Mouse (Mus musculus) limb, embryonic 13.5 days (tissue): ENCODE data around the gene Gfra1. TPM values are rescaled to one million over a fixed set of nuclear protein-coding genes. Genes with fewer than 3 reads are reported as not detected.

ENCODE experiments used
- ATAC-seq: fragments of 200-750 bp; cut with Nextera tagmentation; 2 replicates; pipeline ENCODE4 v1.8.0; 2017; ENCODE audit warnings: low read depth, moderate number of reproducible peaks, moderate TSS enrichment; ENCODE audit not compliant: low FRiP score
- H3K27ac ChIP-seq: fragments of 300-500 bp; sonication (generic); 2 replicates; pipeline ENCODE4 v1.5.1; 2015; ENCODE audit warnings: inconsistent platforms, mild to moderate bottlenecking, moderate library complexity
- H3K27me3 ChIP-seq: fragments of 300-500 bp; sonication (generic); 2 replicates; pipeline ENCODE4 v1.6.1; 2015; ENCODE audit warnings: mild to moderate bottlenecking, inconsistent platforms
- H3K36me3 ChIP-seq: fragments of 300-500 bp; sonication (generic); 2 replicates; pipeline ENCODE4 v1.6.1; 2015; ENCODE audit warnings: inconsistent platforms, mild to moderate bottlenecking, moderate library complexity
- H3K4me1 ChIP-seq: fragments of 300-500 bp; sonication (generic); 2 replicates; pipeline ENCODE4 v1.6.1; 2015; ENCODE audit warnings: inconsistent platforms
- H3K4me2 ChIP-seq: fragments of 300-500 bp; sonication (generic); replicated peaks from 2 replicates; pipeline ENCODE4 v1.6.1; 2015; ENCODE audit warnings: inconsistent platforms, mild to moderate bottlenecking, moderate library complexity
- H3K4me3 ChIP-seq: fragments of 300-500 bp; sonication (generic); 2 replicates; pipeline ENCODE4 v1.5.1; 2015; ENCODE audit warnings: moderate library complexity, mild to moderate bottlenecking, inconsistent platforms
- H3K9ac ChIP-seq: fragments of 300-500 bp; sonication (generic); 2 replicates; pipeline ENCODE4 v1.6.1; 2015; ENCODE audit warnings: mild to moderate bottlenecking, inconsistent platforms
- H3K9me3 ChIP-seq: fragments of 300-500 bp; sonication (generic); 2 replicates; pipeline ENCODE4 v1.6.1; 2016; ENCODE audit warnings: inconsistent platforms
- whole genome bisulfite sequencing: fragments of 180-500 bp; shearing (Covaris S2); methylation state at CpG from one replicate; pipeline ENCODE4 v1.1.7; 2015; 5-methylcytosine and 5-hydroxymethylcytosine counted together
- polyA plus RNA-seq: library from polyadenylated mRNA; unstranded; fragments of >200 nt; fragmentation: Nextera tagmentation; extraction: Ambion mirVana; gene quantifications from 2 replicates; pipeline ENCODE4 v1.2.1, GENCODE M21; 2015

Gene Gfra1
- 23.2 and 25.4 TPM in 2 replicates for polyA plus RNA-seq

GRCm38 (mm10) chr19:58455496-58456061 lies at the start of gene Gfra1:
Gfra1 (minus strand) TSS chr19:58455909.
- Histone ChIP-seq H3K9ac (peak within 1 kb of the TSS; percentile 63), H3K4me2 (peak within 1 kb of the TSS; percentile 99), H3K4me3 (peak within 1 kb of the TSS; percentile 55), H3K9me3 (no peaks in the 10 kb centered on the region), H3K4me1 (peaks cover 61% of the 10 kb centered on the region), H3K27me3 (peaks cover 77% of the 10 kb centered on the region), H3K36me3 (no peaks in the 10 kb centered on the region), H3K27ac (no peak within 1 kb of the TSS)
- WGBS, result under 1% methylated on average over 31 of the region's 31 CpGs
- peak; percentile 33; the same call in 1 of the 2 replicates for ATAC-seq

GRCm38 (mm10) chr19:58500049-58500448 lies 44.3 kb upstream of the Gfra1 start:
- Histone ChIP-seq H3K9ac (no peak overlapping the region), H3K4me1 (peaks cover 6% of the 10 kb centered on the region), H3K36me3 (no peaks in the 10 kb centered on the region), H3K27ac (no peak overlapping the region), H3K4me2 (no peak overlapping the region), H3K4me3 (no peak overlapping the region), H3K9me3 (no peaks in the 10 kb centered on the region), H3K27me3 (no peaks in the 10 kb centered on the region)
- ATAC-seq, result no peak
- 87% methylated on average over 2 of the region's 2 CpGs for WGBS

- no peak overlapping the region for H3K27ac ChIP-seq
- peaks cover 6% of the 10 kb centered on the region for H3K4me1 ChIP-seq
- no peaks in the 10 kb centered on the region for H3K9me3 ChIP-seq
- no peaks in the 10 kb centered on the region for H3K27me3 ChIP-seq
- no peak overlapping the region for H3K9ac ChIP-seq
- H3K4me3 ChIP-seq, result no peak overlapping the region
- no peaks in the 10 kb centered on the region for H3K36me3 ChIP-seq
- WGBS, result 79% methylated on average over 3 of the region's 3 CpGs
- ATAC-seq, result no peak
- H3K4me2 ChIP-seq, result no peak overlapping the region
Measured at GRCm38 (mm10) chr19:58499420-58499966, 43.8 kb upstream of the Gfra1 start.

- Histone ChIP-seq H3K36me3 (no peaks in the 10 kb centered on the region), H3K9ac (no peak overlapping the region), H3K27ac (no peak overlapping the region), H3K4me1 (peaks cover 3% of the 10 kb centered on the region; the same call in 1 of the 2 replicates), H3K9me3 (no peaks in the 10 kb centered on the region), H3K27me3 (no peaks in the 10 kb centered on the region), H3K4me3 (no peak overlapping the region), H3K4me2 (no peak overlapping the region)
- 59% methylated on average over 3 of the region's 3 CpGs for WGBS
- ATAC-seq, result no peak
Measured at GRCm38 (mm10) chr19:58497106-58497505, 41.4 kb upstream of the Gfra1 start.

GRCm38 (mm10) chr19:58486686-58487085 lies 31.0 kb upstream of the Gfra1 start:
- peaks cover 15% of the 10 kb centered on the region for H3K4me1 ChIP-seq
- no peak overlapping the region for H3K9ac ChIP-seq
- no peaks in the 10 kb centered on the region for H3K27me3 ChIP-seq
- 43% methylated on average over 2 of the region's 2 CpGs for WGBS
- no peak overlapping the region for H3K27ac ChIP-seq
- ATAC-seq, result no peak
- H3K4me3 ChIP-seq, result no peak overlapping the region
- H3K36me3 ChIP-seq, result no peaks in the 10 kb centered on the region
- peaks cover 10% of the 10 kb centered on the region; the same call in 1 of the 2 replicates for H3K9me3 ChIP-seq
- no peak overlapping the region for H3K4me2 ChIP-seq

GRCm38 (mm10) chr19:58482373-58482977 lies 26.8 kb upstream of the Gfra1 start:
- Histone ChIP-seq H3K4me3 (no peak overlapping the region), H3K36me3 (no peaks in the 10 kb centered on the region), H3K9ac (no peak overlapping the region), H3K4me1 (peaks cover 15% of the 10 kb centered on the region), H3K27me3 (no peaks in the 10 kb centered on the region), H3K4me2 (no peak overlapping the region), H3K27ac (no peak overlapping the region), H3K9me3 (peaks cover 14% of the 10 kb centered on the region)
- WGBS, result 71% methylated on average over 9 of the region's 9 CpGs
- ATAC-seq, result no peak

GRCm38 (mm10) chr19:58474251-58474650 lies 18.5 kb upstream of the Gfra1 start:
- no peak overlapping the region for H3K27ac ChIP-seq
- no peak for ATAC-seq
- no peak overlapping the region for H3K9ac ChIP-seq
- H3K4me2 ChIP-seq, result no peak overlapping the region
- no peaks in the 10 kb centered on the region for H3K27me3 ChIP-seq
- H3K9me3 ChIP-seq, result no peaks in the 10 kb centered on the region
- H3K36me3 ChIP-seq, result no peaks in the 10 kb centered on the region
- WGBS, result 90% methylated on average over 3 of the region's 3 CpGs
- no peak overlapping the region for H3K4me3 ChIP-seq
- no peaks in the 10 kb centered on the region for H3K4me1 ChIP-seq

GRCm38 (mm10) chr19:58469421-58469820 lies 13.7 kb upstream of the Gfra1 start:
- Histone ChIP-seq H3K9ac (no peak overlapping the region), H3K27ac (no peak overlapping the region), H3K9me3 (peaks cover 4% of the 10 kb centered on the region; the same call in 1 of the 2 replicates), H3K36me3 (no peaks in the 10 kb centered on the region), H3K4me3 (no peak overlapping the region), H3K27me3 (no peaks in the 10 kb centered on the region), H3K4me2 (no peak overlapping the region), H3K4me1 (peaks cover 14% of the 10 kb centered on the region)
- 18% methylated on average over 12 of the region's 12 CpGs for WGBS
- ATAC-seq, result peak; percentile 28; the same call in 1 of the 2 replicates

GRCm38 (mm10) chr19:58468331-58468730 lies 12.6 kb upstream of the Gfra1 start:
- H3K4me3 ChIP-seq, result no peak overlapping the region
- H3K36me3 ChIP-seq, result no peaks in the 10 kb centered on the region
- no peaks in the 10 kb centered on the region for H3K27me3 ChIP-seq
- H3K4me1 ChIP-seq, result peaks cover 14% of the 10 kb centered on the region
- ATAC-seq, result no peak
- H3K9ac ChIP-seq, result no peak overlapping the region
- 8% methylated on average over 2 of the region's 2 CpGs for WGBS
- H3K27ac ChIP-seq, result no peak overlapping the region
- peaks cover 4% of the 10 kb centered on the region; the same call in 1 of the 2 replicates for H3K9me3 ChIP-seq
- no peak overlapping the region for H3K4me2 ChIP-seq

GRCm38 (mm10) chr19:58463755-58464154 lies 8.0 kb upstream of the Gfra1 start:
- Histone ChIP-seq H3K4me1 (peaks cover 10% of the 10 kb centered on the region), H3K27ac (no peak overlapping the region), H3K27me3 (peaks cover 6% of the 10 kb centered on the region; the same call in 1 of the 2 replicates), H3K36me3 (no peaks in the 10 kb centered on the region), H3K9ac (no peak overlapping the region), H3K4me3 (no peak overlapping the region), H3K9me3 (peaks cover 4% of the 10 kb centered on the region; the same call in 1 of the 2 replicates), H3K4me2 (no peak overlapping the region)
- 60% methylated on average over 3 of the region's 3 CpGs for WGBS
- ATAC-seq, result no peak

GRCm38 (mm10) chr19:58460361-58461022 lies 4.8 kb upstream of the Gfra1 start:
- Histone ChIP-seq H3K9ac (no peak overlapping the region), H3K36me3 (no peaks in the 10 kb centered on the region), H3K27ac (no peak overlapping the region), H3K27me3 (peaks cover 32% of the 10 kb centered on the region), H3K9me3 (no peaks in the 10 kb centered on the region), H3K4me1 (peaks cover 13% of the 10 kb centered on the region), H3K4me2 (no peak overlapping the region), H3K4me3 (no peak overlapping the region)
- WGBS, result 68% methylated on average over 13 of the region's 13 CpGs
- ATAC-seq, result no peak

GRCm38 (mm10) chr19:58456491-58457061 lies 867 bp upstream of the Gfra1 start:
- Histone ChIP-seq H3K27ac (no peak overlapping the region), H3K4me2 (peak overlapping the region; percentile 99), H3K9ac (no peak overlapping the region), H3K4me3 (peak overlapping the region; percentile 55), H3K9me3 (no peaks in the 10 kb centered on the region), H3K27me3 (peaks cover 71% of the 10 kb centered on the region), H3K4me1 (peaks cover 51% of the 10 kb centered on the region), H3K36me3 (no peaks in the 10 kb centered on the region)
- ATAC-seq, result no peak
- WGBS, result 6% methylated on average over 16 of the region's 16 CpGs
